8 mouse cellular contexts compared by ENCODE assay signal in genomic region chr11:48789973-48790823, GRCm38 (mm10). TPM values are rescaled to one million over a fixed set of nuclear protein-coding genes. Genes with fewer than 3 reads are reported as not detected.
DNase-seq lines count a peak whose midpoint lies in the region; ATAC-seq lines count a peak whose summit lies in the region.

No protein-coding gene starts in this region.

- 11% methylated on average over 20 of the region's 20 CpGs for WGBS in heart, embryonic 13.5 days
- 15% methylated on average over 20 of the region's 20 CpGs for WGBS in liver, embryonic 13.5 days (ENCODE audit: insufficient replicate concordance)
- WGBS in neural tube, embryonic 11.5 days = 16% methylated on average over 20 of the region's 20 CpGs
- WGBS in stomach, embryonic 16.5 days = 13% methylated on average over 20 of the region's 20 CpGs

- H3K27me3 ChIP-seq in heart, embryonic 13.5 days (replicated peaks) = no peaks in the 10 kb centered on the region
- H3K27me3 ChIP-seq in liver, embryonic 13.5 days = no peaks in the 10 kb centered on the region
- H3K27me3 ChIP-seq in neural tube, embryonic 11.5 days (ENCODE audit: control insufficient read depth, insufficient read depth, low read length) = no peaks in the 10 kb centered on the region
- H3K27me3 ChIP-seq in stomach, embryonic 16.5 days (ENCODE audit: control insufficient read depth, insufficient read depth, low read length) = no peaks in the 10 kb centered on the region

- peak; percentile 89 for ATAC-seq in erythroid progenitor cell, adult 5-6 weeks (replicated peaks; ENCODE audit: low FRiP score, poor library complexity, severe bottlenecking)
- ATAC-seq in heart, embryonic 13.5 days (ENCODE audit: extremely low read depth, insufficient number of reproducible peaks, low FRiP score, low TSS enrichment) = no peak
- ATAC-seq in liver, embryonic 13.5 days (ENCODE audit: low read depth) = peak; percentile 63
- ATAC-seq in neural tube, embryonic 11.5 days (ENCODE audit: insufficient read depth, low FRiP score, low TSS enrichment) = peak; percentile 60; the same call in 1 of the 2 replicates
- no peak for ATAC-seq in stomach, embryonic 16.5 days (ENCODE audit: insufficient read depth, low FRiP score)

- H3K27ac ChIP-seq in heart, embryonic 13.5 days (replicated peaks) = no peak overlapping the region
- no peak overlapping the region for H3K27ac ChIP-seq in liver, embryonic 13.5 days
- no peak overlapping the region for H3K27ac ChIP-seq in neural tube, embryonic 11.5 days (ENCODE audit: low read depth, low read length)
- no peak overlapping the region for H3K27ac ChIP-seq in stomach, embryonic 16.5 days (ENCODE audit: low read length)

- H3K4me1 ChIP-seq in heart, embryonic 13.5 days = peaks cover 14% of the 10 kb centered on the region
- H3K4me1 ChIP-seq in liver, embryonic 13.5 days (replicated peaks) = peaks cover 32% of the 10 kb centered on the region
- no peaks in the 10 kb centered on the region for H3K4me1 ChIP-seq in neural tube, embryonic 11.5 days (ENCODE audit: control insufficient read depth, insufficient read depth, low read length)
- 0 out of 2 replicates have a peak, but pooled peaks cover 6% of the 10 kb centered on the region for H3K4me1 ChIP-seq in stomach, embryonic 16.5 days (ENCODE audit: control insufficient read depth, insufficient read depth, low read length)

- peak overlapping the region; percentile 40 for H3K4me3 ChIP-seq in heart, embryonic 13.5 days
- H3K4me3 ChIP-seq in liver, embryonic 13.5 days (replicated peaks) = peak overlapping the region; percentile 33
- H3K4me3 ChIP-seq in neural tube, embryonic 11.5 days (ENCODE audit: low read depth, low read length) = 0 out of 2 replicates have a peak overlapping the region, but pooled peaks have one; percentile 8
- H3K4me3 ChIP-seq in stomach, embryonic 16.5 days (replicated peaks; ENCODE audit: low read length) = peak overlapping the region; percentile 32

- peak; percentile 84 for DNase-seq in CD4-positive helper T cell, adult 2 months (ENCODE audit: low read depth, low spot score)
- DNase-seq in brain, embryonic 18.5 days (ENCODE audit: low read depth, low spot score) = peak; percentile 39
- DNase-seq in kidney, postnatal 14 days = peak; percentile 90
- peak; percentile 70 for DNase-seq in liver, embryonic 13.5 days
- peak; percentile 89 for DNase-seq in neural tube, embryonic 11.5 days (ENCODE audit: low spot score)

- no peaks in the 10 kb centered on the region for H3K36me3 ChIP-seq in heart, embryonic 13.5 days
- H3K36me3 ChIP-seq in liver, embryonic 13.5 days = no peaks in the 10 kb centered on the region
- no peaks in the 10 kb centered on the region for H3K36me3 ChIP-seq in neural tube, embryonic 11.5 days (ENCODE audit: control insufficient read depth, insufficient read depth, low read length)
- H3K36me3 ChIP-seq in stomach, embryonic 16.5 days (ENCODE audit: control insufficient read depth, insufficient read depth, low read length) = no peaks in the 10 kb centered on the region

- peak overlapping the region; percentile 76 for H3K9ac ChIP-seq in heart, embryonic 13.5 days
- peak overlapping the region; percentile 26 for H3K9ac ChIP-seq in liver, embryonic 13.5 days
- no peak overlapping the region; the same call in 1 of the 2 replicates for H3K9ac ChIP-seq in neural tube, embryonic 11.5 days (ENCODE audit: low read length)
- peak overlapping the region; percentile 54; the same call in 1 of the 2 replicates for H3K9ac ChIP-seq in stomach, embryonic 16.5 days (ENCODE audit: low read length)

- no peaks in the 10 kb centered on the region for H3K9me3 ChIP-seq in heart, embryonic 13.5 days
- H3K9me3 ChIP-seq in liver, embryonic 13.5 days (replicated peaks) = no peaks in the 10 kb centered on the region
- H3K9me3 ChIP-seq in neural tube, embryonic 11.5 days (ENCODE audit: control insufficient read depth, low read length) = no peaks in the 10 kb centered on the region
- no peaks in the 10 kb centered on the region for H3K9me3 ChIP-seq in stomach, embryonic 16.5 days (replicated peaks; ENCODE audit: control insufficient read depth, low read length)

- H3K4me2 ChIP-seq in heart, embryonic 13.5 days = peak overlapping the region; percentile 71
- peak overlapping the region; percentile 57 for H3K4me2 ChIP-seq in liver, embryonic 13.5 days
- peak overlapping the region; percentile 35; the same call in 1 of the 2 replicates for H3K4me2 ChIP-seq in neural tube, embryonic 11.5 days (ENCODE audit: low read depth)
- peak overlapping the region; percentile 46 for H3K4me2 ChIP-seq in stomach, embryonic 16.5 days (ENCODE audit: low read depth, low read length)

RNA-seq across cellular contexts. Expression of gene Rack1, which starts 9.9 kb away (rescaled TPM):
- total RNA-seq in erythroid progenitor cell, adult 5-6 weeks (2015; ENCODE audit: low replicate concordance) = 648 and 827 TPM in 2 replicates
- 220 and 369 TPM in 2 replicates for total RNA-seq in erythroid progenitor cell, adult 5-6 weeks (2017; ENCODE audit: low replicate concordance)
- polyA plus RNA-seq in heart, embryonic 13.5 days (2015; fragmentation: Nextera tagmentation; extraction: Ambion mirVana) = 444 and 458 TPM in 2 replicates
- 688 and 710 TPM in 2 replicates for polyA plus RNA-seq in liver, embryonic 13.5 days (2015; fragmentation: Nextera tagmentation; extraction: Ambion mirVana)
- polyA plus RNA-seq in neural tube, embryonic 11.5 days (2014; fragmentation: Nextera tagmentation; extraction: Ambion mirVana) = 652 and 656 TPM in 2 replicates
- polyA plus RNA-seq in stomach, embryonic 16.5 days (2015; fragmentation: Nextera tagmentation; extraction: Ambion mirVana) = 634 and 687 TPM in 2 replicates

RNA-seq across cellular contexts. Expression of gene Trim41, which starts 27.0 kb away (rescaled TPM):
- 8.8 and 10.1 TPM in 2 replicates for total RNA-seq in erythroid progenitor cell, adult 5-6 weeks (2015; ENCODE audit: low replicate concordance)
- 17.5 and 41.5 TPM in 2 replicates for total RNA-seq in erythroid progenitor cell, adult 5-6 weeks (2017; ENCODE audit: low replicate concordance)
- 3.2 TPM in 2 replicates for polyA plus RNA-seq in heart, embryonic 13.5 days (2015; fragmentation: Nextera tagmentation; extraction: Ambion mirVana)
- polyA plus RNA-seq in liver, embryonic 13.5 days (2015; fragmentation: Nextera tagmentation; extraction: Ambion mirVana) = 1.7 and 2.4 TPM in 2 replicates
- 3.6 and 4.2 TPM in 2 replicates for polyA plus RNA-seq in neural tube, embryonic 11.5 days (2014; fragmentation: Nextera tagmentation; extraction: Ambion mirVana)
- polyA plus RNA-seq in stomach, embryonic 16.5 days (2015; fragmentation: Nextera tagmentation; extraction: Ambion mirVana) = 4.6 and 5.7 TPM in 2 replicates

RNA-seq across cellular contexts. Expression of gene Trim7, which starts 35.7 kb away (rescaled TPM):
- 0.42 TPM in 1 of 2 replicates, not detected in the other for total RNA-seq in erythroid progenitor cell, adult 5-6 weeks (2015; ENCODE audit: low replicate concordance)
- total RNA-seq in erythroid progenitor cell, adult 5-6 weeks (2017; ENCODE audit: low replicate concordance) = 1.0 TPM in 1 of 2 replicates, not detected in the other
- 0.56 and 0.88 TPM in 2 replicates for polyA plus RNA-seq in heart, embryonic 13.5 days (2015; fragmentation: Nextera tagmentation; extraction: Ambion mirVana)
- 0.06 and 0.09 TPM in 2 replicates for polyA plus RNA-seq in liver, embryonic 13.5 days (2015; fragmentation: Nextera tagmentation; extraction: Ambion mirVana)
- 0.51 and 0.97 TPM in 2 replicates for polyA plus RNA-seq in neural tube, embryonic 11.5 days (2014; fragmentation: Nextera tagmentation; extraction: Ambion mirVana)
- 1.7 and 2.6 TPM in 2 replicates for polyA plus RNA-seq in stomach, embryonic 16.5 days (2015; fragmentation: Nextera tagmentation; extraction: Ambion mirVana)

RNA-seq across cellular contexts. Expression of gene Gm12184, which starts 36.3 kb away (rescaled TPM):
- total RNA-seq in erythroid progenitor cell, adult 5-6 weeks (2015; ENCODE audit: low replicate concordance) = 2.9 TPM in 1 of 2 replicates, not detected in the other
- 9.6 TPM in 1 of 2 replicates, not detected in the other for total RNA-seq in erythroid progenitor cell, adult 5-6 weeks (2017; ENCODE audit: low replicate concordance)
- 0.53 and 1.2 TPM in 2 replicates for polyA plus RNA-seq in heart, embryonic 13.5 days (2015; fragmentation: Nextera tagmentation; extraction: Ambion mirVana)
- polyA plus RNA-seq in liver, embryonic 13.5 days (2015; fragmentation: Nextera tagmentation; extraction: Ambion mirVana) = 1.2 and 1.7 TPM in 2 replicates
- polyA plus RNA-seq in neural tube, embryonic 11.5 days (2014; fragmentation: Nextera tagmentation; extraction: Ambion mirVana) = 10.9 and 18.2 TPM in 2 replicates
- polyA plus RNA-seq in stomach, embryonic 16.5 days (2015; fragmentation: Nextera tagmentation; extraction: Ambion mirVana) = 0.98 and 1.5 TPM in 2 replicates

Comparison
In these comparisons a context has a peak if more than half of its experiments do, and no peak if none do; other contexts are left out.
1. DNase-seq: peak in every context shown above with its lines; median percentile 90 in kidney, postnatal 14 days; 89 in neural tube, embryonic 11.5 days; 84 in CD4-positive helper T cell, adult 2 months; 70 in liver, embryonic 13.5 days; 39 in brain, embryonic 18.5 days.
2. ATAC-seq: peak in erythroid progenitor cell, adult 5-6 weeks (single experiment), liver, embryonic 13.5 days (single experiment) and neural tube, embryonic 11.5 days (single experiment); none in heart, embryonic 13.5 days (single experiment) and stomach, embryonic 16.5 days (single experiment).
3. Peak in every context shown above with its lines, with median percentiles within 50 percentile points of each other: H3K4me2 ChIP-seq and H3K4me3 ChIP-seq.